Mouse (Mus musculus) heart, postnatal 0 days (tissue): ENCODE measurements around the gene Tbx6.

ENCODE experiments used
- CTCF ChIP-seq: IDR thresholded peaks from 2 replicates; pipeline ENCODE4 v1.5.1; 2016; ENCODE audit warnings: antibody characterized with exemption, control low read depth, low read depth
- EP300 ChIP-seq: IDR thresholded peaks from 2 replicates; pipeline ENCODE4 v1.6.1; 2016; ENCODE audit warnings: antibody characterized with exemption, low read depth

DNA sequence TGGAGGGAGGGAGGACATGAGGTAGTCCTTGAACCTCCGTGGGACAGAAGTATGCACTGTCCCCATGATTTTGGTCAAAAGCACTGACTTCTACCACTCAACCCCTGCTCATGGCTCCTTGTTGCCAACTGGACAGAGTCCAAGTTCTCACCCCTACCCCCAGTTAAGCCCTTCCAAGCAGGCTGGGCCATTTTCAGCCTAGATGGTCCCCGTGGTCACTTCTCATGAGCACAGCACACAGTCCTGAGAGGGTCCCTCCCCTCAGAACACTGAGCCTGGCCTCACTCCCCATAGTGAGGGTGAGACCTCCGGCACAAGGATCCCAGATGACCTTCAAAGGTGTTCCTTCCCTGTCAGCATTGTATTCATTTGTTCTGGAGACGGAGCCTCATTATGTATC, 7.9 kb downstream of the Tbx6 start:
- TF ChIP-seq CTCF (no peak), EP300 (no peak)
